Mouse (Mus musculus) neural tube, embryonic 11.5 days (tissue): ENCODE measurements around the gene Tfap2e. TPM values are rescaled to one million over a fixed set of nuclear protein-coding genes. Genes with fewer than 3 reads are reported as not detected.

Experiments used
- ATAC-seq: fragments of 200-750 bp; cut with Nextera tagmentation; 2 replicates; pipeline ENCODE4 v1.8.0; 2017; ENCODE audit warnings: moderate number of reproducible peaks, mild to moderate bottlenecking, moderate TSS enrichment, moderate library complexity; ENCODE audit not compliant: insufficient read depth, low FRiP score, low TSS enrichment
- DNase-seq: peaks from one replicate; pipeline ENCODE4 v3.0.0-alpha.2; 2015; ENCODE audit warnings: low spot score
- H3K27ac ChIP-seq: fragments of 300-500 bp; sonication (generic); 2 replicates; pipeline ENCODE4 v1.5.1; 2014; ENCODE audit warnings: low read depth, mild to moderate bottlenecking, low read length
- H3K27me3 ChIP-seq: fragments of 300-500 bp; sonication (generic); 2 replicates; pipeline ENCODE4 v1.6.1; 2014; ENCODE audit warnings: mild to moderate bottlenecking, low read length, mixed read lengths; ENCODE audit not compliant: control insufficient read depth, insufficient read depth
- H3K36me3 ChIP-seq: fragments of 300-500 bp; sonication (generic); 2 replicates; pipeline ENCODE4 v1.6.1; 2014; ENCODE audit warnings: mild to moderate bottlenecking, low read length, moderate library complexity, mixed read lengths; ENCODE audit not compliant: control insufficient read depth, insufficient read depth
- H3K4me1 ChIP-seq: fragments of 300-500 bp; sonication (generic); 2 replicates; pipeline ENCODE4 v1.6.1; 2014; ENCODE audit warnings: low read length, mixed read lengths; ENCODE audit not compliant: control insufficient read depth, insufficient read depth
- H3K4me2 ChIP-seq: fragments of 300-500 bp; sonication (generic); 2 replicates; pipeline ENCODE4 v1.6.1; 2014; ENCODE audit warnings: low read depth, mild to moderate bottlenecking, moderate library complexity
- H3K4me3 ChIP-seq: fragments of 300-500 bp; sonication (generic); 2 replicates; pipeline ENCODE4 v1.5.1; 2014; ENCODE audit warnings: low read depth, low read length
- H3K9ac ChIP-seq: fragments of 300-500 bp; sonication (generic); 2 replicates; pipeline ENCODE4 v1.6.1; 2014; ENCODE audit warnings: mild to moderate bottlenecking, low read length
- H3K9me3 ChIP-seq: fragments of 300-500 bp; sonication (generic); 2 replicates; pipeline ENCODE4 v1.6.1; 2016; ENCODE audit warnings: low read length; ENCODE audit not compliant: control insufficient read depth
- WGBS: fragments of 180-500 bp; shearing (Covaris S2); extraction: QIAGEN DNeasy Blood & Tissue Kit; methylation state at CpG from one replicate; pipeline ENCODE4 v1.1.7; 2014; 5-methylcytosine and 5-hydroxymethylcytosine counted together
- polyA plus RNA-seq: library from polyadenylated mRNA; unstranded; fragments of >200 nt; fragmentation: Nextera tagmentation; extraction: Ambion mirVana; gene quantifications from 2 replicates; pipeline ENCODE4 v1.2.1, GENCODE M21; 2014

Tfap2e gene
- polyA plus RNA-seq, 1 experiment from 2014 or later = 0.11 TPM

GRCm38 (mm10) chr4:126754231-126754611 lies 18.2 kb upstream of the Tfap2e start:
- 1% methylated on average over 12 of the region's 12 CpGs for WGBS
- no peak for ATAC-seq
- Histone ChIP-seq H3K36me3 (peaks cover 5% of the 10 kb centered on the region; the same call in 1 of the 2 replicates), H3K27ac (peak overlapping the region; percentile 90), H3K4me3 (peak overlapping the region; percentile 86), H3K4me1 (peaks cover 13% of the 10 kb centered on the region), H3K9me3 (no peaks in the 10 kb centered on the region), H3K27me3 (no peaks in the 10 kb centered on the region), H3K9ac (peak overlapping the region; percentile 86), H3K4me2 (peak overlapping the region; percentile 61)
- DNase-seq = no peak

GRCm38 (mm10) chr4:126753268-126754230 lies 17.5 kb upstream of the Tfap2e start, which contains the start of the genes Ncdn and AU040320:
TSS of gene Ncdn (minus strand) at chr4:126753438.
TSS of gene AU040320 (plus strand) at chr4:126753544.
- Histone ChIP-seq H3K9ac (peak within 1 kb of the TSS; percentile 86), H3K9me3 (no peaks in the 10 kb centered on the region), H3K36me3 (peaks cover 5% of the 10 kb centered on the region; the same call in 1 of the 2 replicates), H3K4me1 (peaks cover 15% of the 10 kb centered on the region), H3K27me3 (no peaks in the 10 kb centered on the region), H3K4me3 (peak within 1 kb of the TSS; percentile 86), H3K27ac (peak within 1 kb of the TSS; percentile 90), H3K4me2 (peak within 1 kb of the TSS; percentile 61)
- ATAC-seq (peak; percentile 97), DNase-seq (peak; percentile 98)
- WGBS = under 1% methylated on average over 62 of the region's 71 CpGs

- WGBS = under 1% methylated on average over 23 of the region's 23 CpGs
- Histone ChIP-seq H3K4me3 (peak overlapping the region; percentile 86), H3K4me2 (peak overlapping the region; percentile 61), H3K9ac (peak overlapping the region; percentile 86), H3K27me3 (no peaks in the 10 kb centered on the region), H3K9me3 (no peaks in the 10 kb centered on the region), H3K4me1 (peaks cover 15% of the 10 kb centered on the region), H3K27ac (peak overlapping the region; percentile 58; the same call in 1 of the 2 replicates), H3K36me3 (peaks cover 3% of the 10 kb centered on the region; the same call in 1 of the 2 replicates)
- ATAC-seq = peak; percentile 12
- peak; percentile 58 for DNase-seq
Observed at GRCm38 (mm10) chr4:126752608-126753141, 16.6 kb upstream of the Tfap2e start.

DNA sequence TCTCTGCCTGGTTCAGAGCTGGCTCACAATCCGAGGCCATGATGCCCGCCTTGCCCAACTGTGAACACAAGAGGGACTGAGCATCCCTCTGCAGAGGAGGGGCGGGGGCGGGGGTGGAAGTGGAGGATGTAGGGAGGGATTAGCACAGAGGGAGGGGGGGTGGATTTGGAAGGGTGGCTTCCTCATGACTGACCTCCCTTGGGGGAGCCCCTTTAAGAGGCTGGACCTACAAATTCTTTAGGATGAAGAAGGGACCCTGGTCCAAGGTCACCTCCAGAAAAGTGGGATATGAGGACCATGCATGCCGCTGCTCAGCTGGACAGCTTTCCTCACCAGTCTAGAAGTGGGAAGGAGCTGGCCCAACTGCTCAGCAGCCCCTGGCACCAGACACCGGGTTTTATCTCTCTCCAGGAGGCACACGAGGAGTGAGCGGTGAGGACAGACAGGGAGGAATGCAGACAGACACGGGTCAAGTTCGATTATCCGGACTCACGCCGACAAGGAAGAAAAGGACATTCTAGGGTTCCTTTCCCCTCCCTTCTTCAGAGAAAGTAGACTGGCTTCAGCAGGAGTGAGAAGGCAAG lies 16.1 kb upstream of the Tfap2e start:
- Histone ChIP-seq H3K36me3 (peaks cover 6% of the 10 kb centered on the region; the same call in 1 of the 2 replicates), H3K9me3 (no peaks in the 10 kb centered on the region), H3K27ac (no peak overlapping the region), H3K4me3 (peak overlapping the region; percentile 86), H3K4me1 (peaks cover 15% of the 10 kb centered on the region), H3K9ac (peak overlapping the region; percentile 86), H3K4me2 (peak overlapping the region; percentile 61), H3K27me3 (no peaks in the 10 kb centered on the region)
- WGBS = 12% methylated on average over 13 of the region's 13 CpGs
- ATAC-seq (no peak), DNase-seq (no peak)

DNA sequence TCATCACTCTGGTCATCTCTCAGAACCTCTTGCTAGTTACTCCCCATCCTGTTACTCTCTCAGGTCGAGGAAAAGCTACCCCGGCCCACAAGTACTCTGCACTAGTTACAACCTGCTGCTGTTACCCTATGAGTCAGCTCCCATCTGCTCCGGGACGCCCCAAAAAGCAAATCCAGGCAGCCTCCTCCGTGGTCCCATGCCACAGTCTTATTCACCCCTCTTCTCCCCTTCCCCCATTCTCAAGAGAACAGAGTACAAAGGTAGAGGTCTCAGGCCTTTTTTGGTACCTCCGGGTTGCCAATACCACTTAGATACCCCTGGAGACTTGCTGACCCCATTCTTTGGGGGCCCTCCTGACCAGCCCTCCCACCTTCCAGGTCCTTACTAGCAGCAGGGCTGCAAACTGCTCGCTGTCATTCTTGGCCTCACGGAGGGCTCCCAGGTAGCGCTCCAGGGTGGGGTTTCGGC lies 15.6 kb upstream of the Tfap2e start:
- no peak for DNase-seq
- H3K27me3 ChIP-seq = no peaks in the 10 kb centered on the region
- H3K4me1 ChIP-seq = peaks cover 15% of the 10 kb centered on the region
- 0 out of 2 replicates have a peak overlapping the region, but pooled peaks have one; percentile 86 for H3K9ac ChIP-seq
- peak overlapping the region; percentile 86 for H3K4me3 ChIP-seq
- WGBS = 62% methylated on average over 10 of the region's 10 CpGs
- H3K27ac ChIP-seq = no peak overlapping the region
- ATAC-seq = no peak
- H3K9me3 ChIP-seq = no peaks in the 10 kb centered on the region
- H3K4me2 ChIP-seq = peak overlapping the region; percentile 61
- H3K36me3 ChIP-seq = peaks cover 8% of the 10 kb centered on the region; the same call in 1 of the 2 replicates

DNA sequence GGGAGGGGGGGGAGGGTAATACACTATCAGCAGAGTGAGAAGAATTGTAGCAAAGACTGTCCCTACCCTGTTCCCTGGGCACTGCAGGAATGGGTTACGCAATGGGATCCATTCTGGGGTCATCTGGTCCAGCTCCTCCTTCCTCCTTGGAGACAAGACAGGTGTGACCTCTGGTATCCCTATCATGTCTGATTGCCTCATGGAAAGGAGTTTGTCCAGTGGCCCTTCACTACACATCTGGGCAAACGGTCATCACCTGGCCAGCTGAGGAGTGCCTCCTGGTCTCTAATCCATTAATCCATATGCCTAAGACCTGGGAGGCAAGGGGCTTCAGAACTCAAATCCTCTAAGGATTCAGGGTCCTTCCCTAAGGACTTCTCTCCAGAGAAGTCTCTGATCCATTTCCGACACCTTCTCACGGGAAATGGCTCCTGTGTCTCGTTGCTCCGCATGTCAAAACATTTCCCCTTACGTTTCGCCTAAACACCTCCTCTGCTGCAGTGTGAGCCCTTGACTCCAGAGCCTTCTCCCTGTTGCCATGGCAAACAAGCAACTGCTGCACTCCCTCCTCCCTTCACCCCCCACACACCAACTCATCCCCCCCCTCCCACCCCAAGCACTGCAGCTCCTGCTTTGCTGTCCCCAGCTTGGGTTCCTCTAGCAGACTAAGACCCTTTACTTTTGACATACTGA lies 15.0 kb upstream of the Tfap2e start:
- 83% methylated on average over 8 of the region's 8 CpGs for WGBS
- H3K27ac ChIP-seq = no peak overlapping the region
- no peaks in the 10 kb centered on the region for H3K27me3 ChIP-seq
- no peaks in the 10 kb centered on the region for H3K9me3 ChIP-seq
- ATAC-seq (no peak), DNase-seq (no peak)
- peaks cover 8% of the 10 kb centered on the region; the same call in 1 of the 2 replicates for H3K36me3 ChIP-seq
- no peak overlapping the region for H3K9ac ChIP-seq
- H3K4me3 ChIP-seq = no peak overlapping the region
- peak overlapping the region; percentile 61 for H3K4me2 ChIP-seq
- peaks cover 15% of the 10 kb centered on the region for H3K4me1 ChIP-seq

GRCm38 (mm10) chr4:126750046-126750683 lies 14.1 kb upstream of the Tfap2e start:
- H3K27ac ChIP-seq = no peak overlapping the region
- H3K4me1 ChIP-seq = peaks cover 15% of the 10 kb centered on the region
- DNase-seq = no peak
- H3K36me3 ChIP-seq = peaks cover 8% of the 10 kb centered on the region; the same call in 1 of the 2 replicates
- no peaks in the 10 kb centered on the region for H3K27me3 ChIP-seq
- H3K9ac ChIP-seq = no peak overlapping the region; the same call in 1 of the 2 replicates
- WGBS = 87% methylated on average over 26 of the region's 26 CpGs
- no peak for ATAC-seq
- H3K9me3 ChIP-seq = no peaks in the 10 kb centered on the region
- no peak overlapping the region for H3K4me2 ChIP-seq
- H3K4me3 ChIP-seq = no peak overlapping the region
